Mouse (Mus musculus): ENCODE measurements around the gene Prkcq. TPM values are rescaled to one million over a fixed set of nuclear protein-coding genes. Genes with fewer than 3 reads are reported as not detected.

Gene Prkcq
- total RNA-seq, 2 experiments from 2014 or later, result 3.2 to 3.5 TPM

GRCm38 (mm10) chr2:11216421-11216820, 44.5 kb downstream of the Prkcq start:
- no peak for ATAC-seq (ENCODE audit: poor library complexity, severe bottlenecking)

GRCm38 (mm10) chr2:11216847-11217246, 44.9 kb downstream of the Prkcq start:
- ATAC-seq (ENCODE audit: poor library complexity, severe bottlenecking), result no peak

GRCm38 (mm10) chr2:11218122-11218521, 46.2 kb downstream of the Prkcq start:
- peak; percentile 89 for ATAC-seq (ENCODE audit: poor library complexity, severe bottlenecking)

- no peak for ATAC-seq (ENCODE audit: poor library complexity, severe bottlenecking)
These were observed 47.4 kb downstream of the Prkcq start for GRCm38 (mm10) chr2:11219262-11219661.

GRCm38 (mm10) chr2:11224808-11225484, 53.0 kb downstream of the Prkcq start:
- ATAC-seq (ENCODE audit: poor library complexity, severe bottlenecking), result no peak

GRCm38 (mm10) chr2:11225485-11225876, 53.6 kb downstream of the Prkcq start:
- ATAC-seq (ENCODE audit: poor library complexity, severe bottlenecking), result no peak

- ATAC-seq (ENCODE audit: poor library complexity, severe bottlenecking), result no peak
These were observed 54.6 kb downstream of the Prkcq start for GRCm38 (mm10) chr2:11226555-11226954.

- no peak for ATAC-seq (ENCODE audit: poor library complexity, severe bottlenecking)
These were observed 57.2 kb downstream of the Prkcq start for GRCm38 (mm10) chr2:11229126-11229525.

GRCm38 (mm10) chr2:11231118-11231517, 59.2 kb downstream of the Prkcq start:
- ATAC-seq (ENCODE audit: poor library complexity, severe bottlenecking), result no peak

GRCm38 (mm10) chr2:11231988-11232387, 60.1 kb downstream of the Prkcq start:
- ATAC-seq (ENCODE audit: poor library complexity, severe bottlenecking), result no peak

GRCm38 (mm10) chr2:11238254-11238653, 66.3 kb downstream of the Prkcq start:
- ATAC-seq (ENCODE audit: poor library complexity, severe bottlenecking), result no peak

GRCm38 (mm10) chr2:11239523-11239922, 67.6 kb downstream of the Prkcq start:
- no peak for ATAC-seq (ENCODE audit: poor library complexity, severe bottlenecking)

GRCm38 (mm10) chr2:11245926-11246325, 74.0 kb downstream of the Prkcq start:
- no peak for ATAC-seq (ENCODE audit: poor library complexity, severe bottlenecking)

- ATAC-seq (ENCODE audit: poor library complexity, severe bottlenecking), result peak; percentile 57
These were observed 82.0 kb downstream of the Prkcq start for GRCm38 (mm10) chr2:11253945-11254344.

- ATAC-seq (ENCODE audit: poor library complexity, severe bottlenecking), result no peak
These were observed 82.5 kb downstream of the Prkcq start for GRCm38 (mm10) chr2:11254446-11254845.

- ATAC-seq (ENCODE audit: poor library complexity, severe bottlenecking), result no peak
These were observed 85.4 kb downstream of the Prkcq start for GRCm38 (mm10) chr2:11257260-11257850.

GRCm38 (mm10) chr2:11258181-11258580, 86.3 kb downstream of the Prkcq start:
- ATAC-seq (ENCODE audit: poor library complexity, severe bottlenecking), result no peak

- ATAC-seq (ENCODE audit: poor library complexity, severe bottlenecking), result no peak
These were observed 87.5 kb downstream of the Prkcq start for GRCm38 (mm10) chr2:11259361-11259760.

GRCm38 (mm10) chr2:11264836-11265235, 92.9 kb downstream of the Prkcq start:
- no peak for ATAC-seq (ENCODE audit: poor library complexity, severe bottlenecking)

- ATAC-seq (ENCODE audit: poor library complexity, severe bottlenecking), result no peak
These were observed 93.5 kb downstream of the Prkcq start for GRCm38 (mm10) chr2:11265455-11265854.

- ATAC-seq (ENCODE audit: poor library complexity, severe bottlenecking), result peak; percentile 47; the same call in 1 of the 2 replicates
These were observed 94.4 kb downstream of the Prkcq start for GRCm38 (mm10) chr2:11266294-11266693.

GRCm38 (mm10) chr2:11278965-11279364, 107.1 kb downstream of the Prkcq start:
- no peak for ATAC-seq (ENCODE audit: poor library complexity, severe bottlenecking)

- ATAC-seq (ENCODE audit: poor library complexity, severe bottlenecking), result 0 out of 2 replicates have a peak, but pooled peaks have one; percentile 8
These were observed 108.3 kb downstream of the Prkcq start for GRCm38 (mm10) chr2:11280247-11280646.

All from megakaryocyte, adult 5-6 weeks (primary cell).